Mouse (Mus musculus): ENCODE measurements at regions not wholly inside any gene's neighbourhood (a gene's known extent, or its start where the extent isn't known, plus 50 kb on each side); places are given as distances from the start of the nearest gene placed in this dataset.
"Not testable (repeated sequence)": the region's sequence is repeated elsewhere in the genome, so short reads cannot be mapped to it uniquely, and the experiment has no call there.

- ATAC-seq (ENCODE audit: insufficient number of reproducible peaks, insufficient read depth, low FRiP score, low TSS enrichment), result no peak
- WGBS, result 87% methylated on average over 4 of the region's 4 CpGs
- no peak overlapping the region for H3K9ac ChIP-seq
Measured at GRCm38 (mm10) chr3:6049472-6050045, 299.0 kb downstream of the Gm8797 start.

GRCm38 (mm10) chr3:6051901-6052300, 301.3 kb downstream of the Gm8797 start:
- Histone ChIP-seq H3K9me3 (no peaks in the 10 kb centered on the region), H3K27me3 (no peaks in the 10 kb centered on the region), H3K4me1 (no peaks in the 10 kb centered on the region), H3K4me2 (replicated peaks) (no peak overlapping the region), H3K36me3 (no peaks in the 10 kb centered on the region), H3K4me3 (no peak overlapping the region), H3K9ac (no peak overlapping the region), H3K27ac (no peak overlapping the region)
- ATAC-seq (ENCODE audit: insufficient number of reproducible peaks, insufficient read depth, low FRiP score, low TSS enrichment), result no peak
- 80% methylated on average over 2 of the region's 2 CpGs for WGBS

More at GRCm38 (mm10) chr3:6049472-6050045, 299.0 kb downstream of the Gm8797 start:
- Histone ChIP-seq H3K36me3 (no peaks in the 10 kb centered on the region), H3K4me1 (no peaks in the 10 kb centered on the region), H3K27me3 (no peaks in the 10 kb centered on the region), H3K9me3 (no peaks in the 10 kb centered on the region), H3K4me2 (replicated peaks) (no peak overlapping the region), H3K4me3 (no peak overlapping the region), H3K27ac (no peak overlapping the region)

GRCm38 (mm10) chr3:6083855-6084254, 333.2 kb downstream of the Gm8797 start:
- H3K27me3 ChIP-seq, result no peaks in the 10 kb centered on the region
- H3K36me3 ChIP-seq, result no peaks in the 10 kb centered on the region
- no peak overlapping the region for H3K4me2 ChIP-seq (replicated peaks)
- ATAC-seq (ENCODE audit: insufficient number of reproducible peaks, insufficient read depth, low FRiP score, low TSS enrichment), result no peak
- H3K4me3 ChIP-seq, result no peak overlapping the region
- 22% methylated on average over 1 of the region's 1 CpGs for WGBS
- no peak overlapping the region for H3K27ac ChIP-seq
- no peaks in the 10 kb centered on the region for H3K9me3 ChIP-seq
- no peak overlapping the region for H3K9ac ChIP-seq
- H3K4me1 ChIP-seq, result no peaks in the 10 kb centered on the region

GRCm38 (mm10) chr3:6087267-6087666, 336.7 kb downstream of the Gm8797 start:
- ATAC-seq (ENCODE audit: insufficient number of reproducible peaks, insufficient read depth, low FRiP score, low TSS enrichment), result no peak
- no peaks in the 10 kb centered on the region for H3K27me3 ChIP-seq
- H3K9ac ChIP-seq, result no peak overlapping the region
- 78% methylated on average over 9 of the region's 9 CpGs for WGBS
- no peaks in the 10 kb centered on the region for H3K4me1 ChIP-seq
- H3K27ac ChIP-seq, result no peak overlapping the region
- H3K36me3 ChIP-seq, result no peaks in the 10 kb centered on the region
- no peaks in the 10 kb centered on the region for H3K9me3 ChIP-seq
- H3K4me3 ChIP-seq, result no peak overlapping the region
- H3K4me2 ChIP-seq (replicated peaks), result no peak overlapping the region

- no peak overlapping the region for H3K27ac ChIP-seq
- no peak overlapping the region for H3K4me3 ChIP-seq
- H3K36me3 ChIP-seq, result no peaks in the 10 kb centered on the region
- H3K4me1 ChIP-seq, result no peaks in the 10 kb centered on the region
- no peaks in the 10 kb centered on the region for H3K9me3 ChIP-seq
- 84% methylated on average over 2 of the region's 2 CpGs for WGBS
- H3K9ac ChIP-seq, result no peak overlapping the region
- ATAC-seq (ENCODE audit: insufficient number of reproducible peaks, insufficient read depth, low FRiP score, low TSS enrichment), result no peak
- no peaks in the 10 kb centered on the region for H3K27me3 ChIP-seq
- H3K4me2 ChIP-seq (replicated peaks), result no peak overlapping the region
Measured at GRCm38 (mm10) chr3:6093931-6094330, 343.3 kb downstream of the Gm8797 start.

GRCm38 (mm10) chr3:6094410-6094809, 343.8 kb downstream of the Gm8797 start:
- not testable (repeated sequence) for H3K4me3 ChIP-seq; H3K4me1 ChIP-seq; ATAC-seq (ENCODE audit: insufficient number of reproducible peaks, insufficient read depth, low FRiP score, low TSS enrichment); H3K27me3 ChIP-seq; H3K9ac ChIP-seq; H3K4me2 ChIP-seq (replicated peaks); H3K27ac ChIP-seq; H3K36me3 ChIP-seq; H3K9me3 ChIP-seq

GRCm38 (mm10) chr3:6100863-6101262, 350.3 kb downstream of the Gm8797 start:
- no peak for ATAC-seq (ENCODE audit: insufficient number of reproducible peaks, insufficient read depth, low FRiP score, low TSS enrichment)
- WGBS, result 77% methylated on average over 4 of the region's 4 CpGs
- no peak overlapping the region for H3K4me3 ChIP-seq

GRCm38 (mm10) chr3:6102866-6103265, 352.3 kb downstream of the Gm8797 start:
- WGBS, result 52% methylated on average over 1 of the region's 1 CpGs
- no peak overlapping the region for H3K27ac ChIP-seq
- no peak for ATAC-seq (ENCODE audit: insufficient number of reproducible peaks, insufficient read depth, low FRiP score, low TSS enrichment)
- no peak overlapping the region for H3K4me2 ChIP-seq (replicated peaks)
- no peaks in the 10 kb centered on the region for H3K4me1 ChIP-seq
- no peaks in the 10 kb centered on the region for H3K36me3 ChIP-seq
- H3K9ac ChIP-seq, result no peak overlapping the region
- no peak overlapping the region for H3K4me3 ChIP-seq
- no peaks in the 10 kb centered on the region for H3K9me3 ChIP-seq
- H3K27me3 ChIP-seq, result no peaks in the 10 kb centered on the region

More at GRCm38 (mm10) chr3:6100863-6101262, 350.3 kb downstream of the Gm8797 start:
- Histone ChIP-seq H3K4me2 (replicated peaks) (no peak overlapping the region), H3K4me1 (no peaks in the 10 kb centered on the region), H3K27ac (no peak overlapping the region), H3K36me3 (no peaks in the 10 kb centered on the region), H3K27me3 (no peaks in the 10 kb centered on the region), H3K9ac (no peak overlapping the region), H3K9me3 (no peaks in the 10 kb centered on the region)

- no peak for ATAC-seq (ENCODE audit: insufficient number of reproducible peaks, insufficient read depth, low FRiP score, low TSS enrichment)
- no peaks in the 10 kb centered on the region for H3K4me1 ChIP-seq
Measured at GRCm38 (mm10) chr3:6106659-6107058, 356.1 kb downstream of the Gm8797 start.

GRCm38 (mm10) chr3:6107377-6108155, 357.0 kb downstream of the Gm8797 start:
- H3K27ac ChIP-seq, result peak overlapping the region; percentile 84
- H3K4me2 ChIP-seq (replicated peaks), result 0 out of 2 replicates have a peak overlapping the region, but pooled peaks have one; percentile 11
- no peaks in the 10 kb centered on the region for H3K4me1 ChIP-seq
- 0 out of 2 replicates have a peak, but pooled peaks have one; percentile 35 for ATAC-seq (ENCODE audit: insufficient number of reproducible peaks, insufficient read depth, low FRiP score, low TSS enrichment)
- no peak overlapping the region for H3K9ac ChIP-seq
- H3K36me3 ChIP-seq, result no peaks in the 10 kb centered on the region
- no peaks in the 10 kb centered on the region for H3K9me3 ChIP-seq
- H3K4me3 ChIP-seq, result no peak overlapping the region
- WGBS, result 33% methylated on average over 8 of the region's 8 CpGs
- H3K27me3 ChIP-seq, result no peaks in the 10 kb centered on the region

More at GRCm38 (mm10) chr3:6106659-6107058, 356.1 kb downstream of the Gm8797 start:
- Histone ChIP-seq H3K9ac (no peak overlapping the region), H3K4me2 (replicated peaks) (no peak overlapping the region), H3K4me3 (no peak overlapping the region), H3K36me3 (no peaks in the 10 kb centered on the region), H3K27ac (no peak overlapping the region), H3K27me3 (no peaks in the 10 kb centered on the region), H3K9me3 (no peaks in the 10 kb centered on the region)
- 7% methylated on average over 2 of the region's 2 CpGs for WGBS

- Histone ChIP-seq H3K36me3 (no peaks in the 10 kb centered on the region), H3K4me2 (replicated peaks) (no peak overlapping the region), H3K9me3 (no peaks in the 10 kb centered on the region), H3K9ac (no peak overlapping the region), H3K27ac (no peak overlapping the region), H3K27me3 (no peaks in the 10 kb centered on the region), H3K4me3 (no peak overlapping the region), H3K4me1 (no peaks in the 10 kb centered on the region)
- no peak for ATAC-seq (ENCODE audit: insufficient number of reproducible peaks, insufficient read depth, low FRiP score, low TSS enrichment)
- 94% methylated on average over 1 of the region's 1 CpGs for WGBS
Measured at GRCm38 (mm10) chr3:6118721-6119120, 368.1 kb downstream of the Gm8797 start.

GRCm38 (mm10) chr3:6135754-6136153, 385.1 kb downstream of the Gm8797 start:
- not testable (repeated sequence) for H3K9me3 ChIP-seq; H3K27me3 ChIP-seq; H3K4me1 ChIP-seq; H3K9ac ChIP-seq; H3K27ac ChIP-seq; H3K36me3 ChIP-seq; H3K4me2 ChIP-seq (replicated peaks); H3K4me3 ChIP-seq
- ATAC-seq (ENCODE audit: insufficient number of reproducible peaks, insufficient read depth, low FRiP score, low TSS enrichment), result peak; percentile 56; the same call in 1 of the 2 replicates
- WGBS, result 54% methylated on average over 9 of the region's 9 CpGs

Measured in embryonic facial prominence, embryonic 12.5 days (tissue).